ENCODE assay signal across 8 mouse cellular contexts in the genomic region with DNA sequence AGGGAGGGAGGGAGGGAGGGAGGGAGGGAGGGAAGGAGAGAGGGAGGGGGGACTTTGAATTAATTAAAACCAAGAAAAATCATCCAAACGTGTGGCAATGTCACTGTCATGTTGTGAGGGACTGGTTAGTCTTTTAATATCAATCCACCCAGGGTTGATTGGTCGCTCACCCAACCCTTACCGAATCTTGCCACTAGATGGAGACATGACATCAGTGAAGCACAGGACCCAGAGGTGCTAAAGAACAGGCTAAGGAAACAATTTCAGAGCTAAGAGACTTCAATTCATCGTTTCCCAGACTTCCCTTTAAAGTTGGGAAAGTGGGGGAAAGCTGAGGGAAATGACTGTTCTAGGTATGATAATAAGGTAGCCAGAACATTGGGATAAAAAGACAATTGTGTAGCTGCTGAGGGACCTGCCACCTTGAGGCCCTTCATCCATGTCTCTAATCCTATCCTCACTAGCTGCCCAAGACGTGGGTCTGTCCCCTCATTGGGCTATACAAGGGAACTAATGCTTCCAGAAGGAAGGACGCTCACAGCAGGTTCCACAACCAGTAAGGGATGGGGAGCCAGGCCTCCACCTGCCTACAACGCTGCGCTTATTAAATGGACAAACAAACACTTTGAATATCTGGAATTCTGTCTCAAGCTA.
DNase-seq lines count a peak whose midpoint lies in the region; ATAC-seq and TF ChIP-seq lines count a peak whose summit lies in the region.

No protein-coding gene starts in this region.

- 48% methylated on average over 8 of the region's 8 CpGs for WGBS in forebrain, embryonic 10.5 days
- WGBS in hindbrain, embryonic 13.5 days: 50% methylated on average over 8 of the region's 8 CpGs

- peak; percentile 47 to 71 for DNase-seq in left cerebral cortex, adult 18-20 months (ENCODE audit: low spot score in 2 of 2)
- DNase-seq in left cerebral cortex, adult 8-10 months (ENCODE audit: low spot score in 2 of 2): no peak
- peak; percentile 83 for DNase-seq in brain, embryonic 14.5 days (ENCODE audit: low read depth)
- DNase-seq in forebrain, embryonic 10.5 days (ENCODE audit: extremely low spot score, low spot score): peak; percentile 54
- DNase-seq in layer of hippocampus, adult 9-10 months (ENCODE audit: low spot score): peak; percentile 64
- DNase-seq in lung, postnatal 14 days: peak; percentile 74
- DNase-seq in right cerebral cortex, postnatal 10 days (ENCODE audit: low spot score in 2 of 2): peak; percentile 67 to 77

- H3K36me3 ChIP-seq in forebrain, embryonic 10.5 days (replicated peaks): peaks cover 28% of the 10 kb centered on the region
- H3K36me3 ChIP-seq in hindbrain, embryonic 13.5 days: no peaks in the 10 kb centered on the region

- H3K4me1 ChIP-seq in forebrain, embryonic 10.5 days: peaks cover 10% of the 10 kb centered on the region
- peaks cover 2% of the 10 kb centered on the region for H3K4me1 ChIP-seq in hindbrain, embryonic 13.5 days (replicated peaks)

- H3K4me3 ChIP-seq in forebrain, embryonic 10.5 days: no peak overlapping the region
- H3K4me3 ChIP-seq in hindbrain, embryonic 13.5 days: no peak overlapping the region

- H3K9ac ChIP-seq in hindbrain, embryonic 13.5 days: no peak overlapping the region

- no peak overlapping the region for H3K4me2 ChIP-seq in hindbrain, embryonic 13.5 days

- no peak overlapping the region for H3K27ac ChIP-seq in forebrain, embryonic 10.5 days
- no peak overlapping the region for H3K27ac ChIP-seq in hindbrain, embryonic 13.5 days

- no peaks in the 10 kb centered on the region for H3K9me3 ChIP-seq in forebrain, embryonic 10.5 days
- no peaks in the 10 kb centered on the region for H3K9me3 ChIP-seq in hindbrain, embryonic 13.5 days

- no peaks in the 10 kb centered on the region for H3K27me3 ChIP-seq in forebrain, embryonic 10.5 days (ENCODE audit: poor library complexity, severe bottlenecking)
- no peaks in the 10 kb centered on the region for H3K27me3 ChIP-seq in hindbrain, embryonic 13.5 days

- peak; percentile 77; the same call in 1 of the 2 replicates for ATAC-seq in hindbrain, embryonic 13.5 days (ENCODE audit: low FRiP score)

- TF ChIP-seq POLR2A in brain, embryonic 14.5 days (IDR thresholded peaks at IDR 0.05; ENCODE audit: borderline replicate concordance, extremely low read depth, insufficient read depth, insufficient read length, poor library complexity, severe bottlenecking): no peak

- TF ChIP-seq CTCF in brain, embryonic 14.5 days (IDR thresholded peaks at IDR 0.05; ENCODE audit: borderline replicate concordance, extremely low read depth, insufficient read depth, insufficient read length): peak; percentile 86; the same call in 1 of the 2 replicates

Comparison
In these comparisons a context has a peak if more than half of its experiments do, and no peak if none do; other contexts are left out.
1. DNase-seq: peak in left cerebral cortex, adult 18-20 months (2 of 2), brain, embryonic 14.5 days (single experiment), forebrain, embryonic 10.5 days (single experiment), layer of hippocampus, adult 9-10 months (single experiment), lung, postnatal 14 days (single experiment) and right cerebral cortex, postnatal 10 days (2 of 2); none in left cerebral cortex, adult 8-10 months (0 of 2).